Mouse (Mus musculus): ENCODE data around the gene Ptges3.

Gene Ptges3

GRCm38 (mm10) chr10:128092506-128093495 is 34.0 kb downstream of the Ptges3 start:
- DNase-seq (ENCODE audit: low read depth, low spot score), result peak; percentile 79

GRCm38 (mm10) chr10:128093496-128094294 is 34.9 kb downstream of the Ptges3 start:
- DNase-seq (ENCODE audit: low read depth, low spot score), result peak; percentile 62

- peak; percentile 93 for DNase-seq (ENCODE audit: low read depth, low spot score)
Measured at GRCm38 (mm10) chr10:128094340-128094968, 35.7 kb downstream of the Ptges3 start.

- no peak for DNase-seq (ENCODE audit: low read depth, low spot score)
Measured at GRCm38 (mm10) chr10:128095003-128095636, 36.4 kb downstream of the Ptges3 start.

GRCm38 (mm10) chr10:128096313-128096692 is 37.5 kb downstream of the Ptges3 start:
- DNase-seq (ENCODE audit: low read depth, low spot score), result no peak

GRCm38 (mm10) chr10:128096693-128097586 is 38.2 kb downstream of the Ptges3 start:
- DNase-seq (ENCODE audit: low read depth, low spot score), result peak; percentile 89

- DNase-seq (ENCODE audit: low read depth, low spot score), result peak; percentile 74
Measured at GRCm38 (mm10) chr10:128097587-128097971, 38.8 kb downstream of the Ptges3 start.

GRCm38 (mm10) chr10:128110103-128110761 is 51.5 kb downstream of the Ptges3 start:
- no peak for DNase-seq (ENCODE audit: low read depth, low spot score)

- no peak for DNase-seq (ENCODE audit: low read depth, low spot score)
Measured at GRCm38 (mm10) chr10:128111227-128111626, 52.5 kb downstream of the Ptges3 start.

GRCm38 (mm10) chr10:128123833-128124232 is 65.1 kb downstream of the Ptges3 start:
- no peak for DNase-seq (ENCODE audit: low read depth, low spot score)

- no peak for DNase-seq (ENCODE audit: low read depth, low spot score)
Measured at GRCm38 (mm10) chr10:128124831-128125230, 66.1 kb downstream of the Ptges3 start.

- DNase-seq (ENCODE audit: low read depth, low spot score), result no peak
Measured at GRCm38 (mm10) chr10:128125951-128126350, 67.2 kb downstream of the Ptges3 start.

All from CD4-positive helper T cell, adult 2 months (primary cell).